Mouse (Mus musculus) stomach, postnatal 0 days (tissue): ENCODE measurements at regions not wholly inside any gene's neighbourhood (a gene's known extent, or its start where the extent isn't known, plus 50 kb on each side); places are given as distances from the start of the nearest gene placed in this dataset.

Experiments used
- ATAC-seq: fragments of 200-750 bp; cut with Nextera tagmentation; 2 replicates; pipeline ENCODE4 v1.8.0; 2017; ENCODE audit not compliant: low FRiP score, low TSS enrichment
- DNase-seq: peaks from one replicate; pipeline ENCODE4 v3.0.0-alpha.2; 2016; ENCODE audit warnings: low spot score
- H3K27ac ChIP-seq: fragments of 300-500 bp; sonication (generic); replicated peaks from 2 replicates; pipeline ENCODE4 v1.5.1; 2014; ENCODE audit warnings: mild to moderate bottlenecking, control low read depth
- H3K27me3 ChIP-seq: fragments of 300-500 bp; sonication (generic); 2 replicates; pipeline ENCODE4 v1.6.1; 2014; ENCODE audit warnings: low read length; ENCODE audit not compliant: control insufficient read depth, insufficient read depth
- H3K36me3 ChIP-seq: fragments of 300-500 bp; sonication (generic); 2 replicates; pipeline ENCODE4 v1.6.1; 2014; ENCODE audit warnings: low read length, mixed read lengths; ENCODE audit not compliant: control insufficient read depth, insufficient read depth
- H3K4me1 ChIP-seq: fragments of 300-500 bp; sonication (generic); replicated peaks from 2 replicates; pipeline ENCODE4 v1.6.1; 2014; ENCODE audit warnings: antibody characterized with exemption; ENCODE audit not compliant: control insufficient read depth, insufficient read depth
- H3K4me2 ChIP-seq: fragments of 300-500 bp; sonication (generic); replicated peaks from 2 replicates; pipeline ENCODE4 v1.6.1; 2014; ENCODE audit warnings: low read depth, mild to moderate bottlenecking, control low read depth, moderate library complexity
- H3K4me3 ChIP-seq: fragments of 300-500 bp; sonication (generic); 2 replicates; pipeline ENCODE4 v1.5.1; 2014; ENCODE audit warnings: low read depth, low read length, control low read depth
- H3K9ac ChIP-seq: fragments of 300-500 bp; sonication (generic); 2 replicates; pipeline ENCODE4 v1.6.1; 2014; ENCODE audit warnings: mild to moderate bottlenecking, low read length, control low read depth, mixed read lengths
- H3K9me3 ChIP-seq: fragments of 300-500 bp; sonication (generic); 2 replicates; pipeline ENCODE4 v1.6.1; 2016; ENCODE audit warnings: low read length; ENCODE audit not compliant: control insufficient read depth
- CTCF ChIP-seq: IDR thresholded peaks from 2 replicates; pipeline ENCODE4 v1.5.1; 2016; ENCODE audit warnings: antibody characterized with exemption, low read depth, mild to moderate bottlenecking, moderate library complexity
- EP300 ChIP-seq: optimal IDR thresholded peaks from 2 replicates; pipeline ENCODE3; 2016; ENCODE audit warnings: antibody characterized with exemption
- WGBS: fragments of 180-500 bp; shearing (Covaris S2); extraction: QIAGEN DNeasy Blood & Tissue Kit; methylation state at CpG from one replicate; pipeline ENCODE4 v1.1.7; 2014; 5-methylcytosine and 5-hydroxymethylcytosine counted together

DNA sequence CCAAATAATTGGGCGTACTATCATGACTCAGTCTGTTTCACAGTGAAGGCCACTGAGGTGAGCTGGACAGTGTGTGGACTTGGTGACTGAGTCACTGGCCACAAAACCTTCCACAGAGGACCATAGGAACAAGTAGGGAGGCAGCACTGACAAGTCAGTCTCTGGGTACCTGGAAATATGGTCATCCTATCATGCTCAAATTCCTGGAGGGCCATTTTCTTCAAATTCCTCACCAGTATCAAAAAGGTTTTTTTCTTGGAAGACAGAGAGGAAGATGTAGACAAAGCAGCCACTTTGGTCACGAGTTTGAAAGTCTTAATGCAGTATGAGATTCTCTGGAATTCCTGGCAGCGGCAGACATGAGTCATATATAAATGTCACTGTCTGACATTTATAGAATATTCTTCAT, 101.8 kb upstream of the Rai14 start:
- no peak overlapping the region for H3K4me2 ChIP-seq
- ATAC-seq (no peak), DNase-seq (no peak)
- WGBS = 71% methylated on average over 3 of the region's 3 CpGs
- no peak overlapping the region for H3K4me3 ChIP-seq
- no peaks in the 10 kb centered on the region for H3K9me3 ChIP-seq
- no peaks in the 10 kb centered on the region for H3K27me3 ChIP-seq
- no peak for TF ChIP-seq EP300
- no peak for TF ChIP-seq CTCF
- H3K27ac ChIP-seq = no peak overlapping the region
- no peak overlapping the region for H3K9ac ChIP-seq
- H3K36me3 ChIP-seq = no peaks in the 10 kb centered on the region
- no peaks in the 10 kb centered on the region for H3K4me1 ChIP-seq

DNA sequence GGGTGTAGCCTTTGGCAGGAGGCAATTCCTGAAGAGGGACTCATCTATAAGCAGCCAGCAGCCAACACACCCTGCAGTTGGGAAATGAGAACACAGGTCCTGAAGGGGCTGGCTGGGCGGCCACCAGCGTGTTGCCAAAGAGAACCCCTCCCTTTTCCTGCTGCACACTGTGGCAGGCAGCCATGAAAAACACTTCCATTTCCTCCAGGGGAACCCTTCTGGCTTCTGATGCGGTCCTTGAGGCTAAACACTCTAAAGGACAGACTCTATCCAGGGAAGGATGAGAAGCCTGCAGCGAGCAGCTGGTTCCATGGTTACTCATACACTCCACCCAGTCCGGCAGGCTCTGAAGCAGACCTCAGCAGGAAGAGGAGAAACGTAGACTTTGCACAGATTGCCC, 103.8 kb upstream of the Rai14 start:
- no peak overlapping the region for H3K4me3 ChIP-seq
- 22% methylated on average over 6 of the region's 6 CpGs for WGBS
- TF ChIP-seq EP300 (no peak), CTCF (peak; percentile 28; the same call in 1 of the 2 replicates)
- peak; percentile 85 for ATAC-seq
- peak overlapping the region; percentile 49 for H3K27ac ChIP-seq
- no peaks in the 10 kb centered on the region for H3K36me3 ChIP-seq
- no peak overlapping the region for H3K4me2 ChIP-seq
- H3K4me1 ChIP-seq = no peaks in the 10 kb centered on the region
- peak overlapping the region; percentile 23; the same call in 1 of the 2 replicates for H3K9ac ChIP-seq
- H3K27me3 ChIP-seq = no peaks in the 10 kb centered on the region
- peak; percentile 45 for DNase-seq
- no peaks in the 10 kb centered on the region for H3K9me3 ChIP-seq

DNA sequence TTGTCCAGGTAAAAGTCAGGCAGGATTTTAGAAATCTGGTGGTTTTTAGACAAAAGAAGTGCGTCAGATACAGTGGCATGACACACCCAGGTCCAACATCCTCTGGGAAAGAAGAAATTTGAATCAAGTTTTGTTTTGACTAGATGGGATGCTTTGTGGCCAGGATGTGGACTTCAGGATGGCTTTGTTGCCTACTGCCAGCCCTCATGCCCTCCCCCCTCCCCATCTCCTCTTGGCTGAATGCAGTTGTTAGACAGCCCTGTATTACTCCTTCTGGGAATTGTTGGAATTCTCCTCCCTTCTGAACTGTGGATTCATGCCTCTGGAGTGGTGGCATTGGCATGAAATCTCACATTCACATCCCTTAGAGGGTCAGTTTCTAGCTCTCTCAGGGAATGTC, 104.3 kb upstream of the Rai14 start:
- no peak for TF ChIP-seq CTCF
- no peak for TF ChIP-seq EP300
- Histone ChIP-seq H3K36me3 (no peaks in the 10 kb centered on the region), H3K4me2 (no peak overlapping the region), H3K4me3 (no peak overlapping the region), H3K27ac (peak overlapping the region; percentile 49; the same call in 1 of the 2 replicates), H3K27me3 (no peaks in the 10 kb centered on the region), H3K9ac (peak overlapping the region; percentile 23; the same call in 1 of the 2 replicates), H3K9me3 (no peaks in the 10 kb centered on the region), H3K4me1 (no peaks in the 10 kb centered on the region)
- WGBS = 76% methylated on average over 1 of the region's 1 CpGs
- ATAC-seq (no peak), DNase-seq (no peak)

DNA sequence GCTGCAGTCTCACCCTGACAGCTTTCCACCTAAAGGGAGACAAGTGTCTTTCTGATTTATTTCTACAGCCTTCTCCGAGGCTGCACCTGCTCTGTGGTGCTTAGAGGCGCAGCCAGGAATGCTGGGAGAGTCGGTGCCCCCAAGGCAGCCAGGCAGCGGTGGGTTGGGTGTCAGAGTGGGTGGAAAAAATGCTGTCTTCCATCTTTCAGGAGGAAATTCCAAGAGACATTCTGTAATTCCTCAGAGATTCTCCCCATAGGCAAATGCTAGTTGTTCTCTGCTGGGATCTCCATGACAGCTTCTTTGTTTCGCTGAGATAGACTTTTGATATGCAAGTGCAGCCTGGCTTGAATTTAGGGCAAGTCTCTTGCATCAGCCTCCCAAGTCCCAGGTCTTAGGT, 109.5 kb upstream of the Rai14 start:
- H3K27ac ChIP-seq = no peak overlapping the region
- ATAC-seq = no peak
- TF ChIP-seq EP300 (no peak), CTCF (no peak)
- no peak overlapping the region for H3K4me3 ChIP-seq
- no peaks in the 10 kb centered on the region for H3K9me3 ChIP-seq
- H3K27me3 ChIP-seq = no peaks in the 10 kb centered on the region
- H3K4me2 ChIP-seq = no peak overlapping the region
- H3K9ac ChIP-seq = no peak overlapping the region
- no peak for DNase-seq
- 66% methylated on average over 5 of the region's 5 CpGs for whole genome bisulfite sequencing
- H3K4me1 ChIP-seq = no peaks in the 10 kb centered on the region
- no peaks in the 10 kb centered on the region for H3K36me3 ChIP-seq

DNA sequence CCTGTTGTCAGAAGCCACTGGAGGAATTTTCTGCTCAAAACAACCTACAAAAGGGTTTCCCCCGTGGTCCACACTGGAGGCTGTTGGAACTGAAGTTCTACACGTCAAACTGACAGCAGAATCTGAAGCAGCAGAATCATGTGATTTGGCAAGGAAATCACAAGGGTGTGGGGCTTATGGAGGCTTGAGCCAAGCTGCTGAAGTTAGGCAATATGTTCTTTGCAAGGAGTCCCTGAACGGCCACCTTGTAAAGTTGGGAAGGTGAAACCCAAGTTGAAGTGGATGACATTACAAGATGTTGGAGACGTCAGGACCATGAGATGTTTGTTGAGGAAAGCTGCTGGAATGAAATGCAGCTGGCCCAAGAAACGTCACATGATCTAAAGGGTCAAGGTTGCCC, 115.2 kb upstream of the Rai14 start:
- Histone ChIP-seq H3K9ac (no peak overlapping the region), H3K9me3 (no peaks in the 10 kb centered on the region), H3K4me2 (no peak overlapping the region), H3K27me3 (no peaks in the 10 kb centered on the region), H3K4me1 (no peaks in the 10 kb centered on the region), H3K4me3 (no peak overlapping the region), H3K36me3 (no peaks in the 10 kb centered on the region), H3K27ac (no peak overlapping the region)
- 57% methylated on average over 5 of the region's 5 CpGs for WGBS
- DNase-seq (no peak), ATAC-seq (no peak)
- no peak for TF ChIP-seq CTCF
- TF ChIP-seq EP300 = no peak

DNA sequence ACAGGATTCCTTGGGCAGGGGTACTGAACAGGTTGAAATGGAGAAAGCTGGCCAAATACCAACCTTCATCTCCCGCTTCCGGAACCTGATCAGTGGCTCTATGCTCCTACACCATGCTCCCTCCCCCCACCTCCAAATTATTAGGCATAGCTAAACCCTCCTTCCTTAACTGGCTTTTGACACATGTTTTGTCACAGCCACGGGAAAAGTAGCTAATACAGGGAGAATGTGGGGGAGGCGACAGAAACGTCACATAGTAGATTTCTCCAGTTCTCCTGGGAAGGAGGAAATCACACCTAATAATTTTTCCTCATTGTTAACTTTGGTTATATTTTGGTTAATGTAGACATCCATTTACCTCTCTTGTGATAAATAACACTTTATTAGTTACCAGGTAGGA, 116.1 kb upstream of the Rai14 start:
- Histone ChIP-seq H3K4me3 (no peak overlapping the region), H3K27me3 (no peaks in the 10 kb centered on the region), H3K9me3 (no peaks in the 10 kb centered on the region), H3K36me3 (no peaks in the 10 kb centered on the region), H3K9ac (no peak overlapping the region), H3K27ac (no peak overlapping the region), H3K4me2 (no peak overlapping the region), H3K4me1 (no peaks in the 10 kb centered on the region)
- TF ChIP-seq CTCF = no peak
- no peak for TF ChIP-seq EP300
- no peak for DNase-seq
- WGBS = 64% methylated on average over 5 of the region's 5 CpGs
- no peak for ATAC-seq
